Mouse (Mus musculus) gastrocnemius, adult 2 months (tissue): ENCODE measurements at regions not wholly inside any gene's neighbourhood (a gene's known extent, or its start where the extent isn't known, plus 50 kb on each side); places are given as distances from the start of the nearest gene placed in this dataset.
"Not testable (repeated sequence)": the region's sequence is repeated elsewhere in the genome, so short reads cannot be mapped to it uniquely, and the experiment has no call there.

ENCODE experiments used
- DNase-seq: peaks from one replicate; pipeline ENCODE4 v3.0.0; 2022
- H3K27ac ChIP-seq: fragments of 200-600 bp; 2 replicates; pipeline ENCODE4 v1.8.1; 2022; ENCODE audit warnings: mild to moderate bottlenecking
- H3K4me3 ChIP-seq: fragments of 200-600 bp; 2 replicates; pipeline ENCODE4 v1.8.1; 2022; ENCODE audit warnings: mild to moderate bottlenecking, moderate library complexity
- CTCF ChIP-seq: fragments of 200-600 bp; IDR thresholded peaks from 2 replicates; pipeline ENCODE4 v1.8.1; 2022; ENCODE audit warnings: antibody characterized with exemption, mild to moderate bottlenecking, moderate library complexity
- intact Hi-C: fragments of 180-260 bp; cut with DNase I; formaldehyde crosslinking; loops from one replicate; pipeline ENCODE4 v1.15.1; 2025

- Histone ChIP-seq H3K4me3 (no peak overlapping the region), H3K27ac (no peak overlapping the region)
- TF ChIP-seq CTCF = no peak
- no peak for DNase-seq
- intact Hi-C loops = no loop called here
Measured at GRCm38 (mm10) chr6:89081624-89082300, 179.7 kb downstream of the Tpra1 start.

GRCm38 (mm10) chr6:89084437-89084836 is 182.4 kb downstream of the Tpra1 start:
- no peak overlapping the region for H3K27ac ChIP-seq
- peak; percentile 38; the same call in 1 of the 2 replicates for TF ChIP-seq CTCF

GRCm38 (mm10) chr6:89085151-89085550 is 183.1 kb downstream of the Tpra1 start:
- H3K4me3 ChIP-seq = no peak overlapping the region
- intact Hi-C loops = no loop called here
- no peak for TF ChIP-seq CTCF
- no peak for DNase-seq
- no peak overlapping the region for H3K27ac ChIP-seq

More at GRCm38 (mm10) chr6:89084437-89084836, 182.4 kb downstream of the Tpra1 start:
- DNase-seq = no peak
- no peak overlapping the region for H3K4me3 ChIP-seq
- intact Hi-C loops = no loop called here

- TF ChIP-seq CTCF = no peak
Measured at GRCm38 (mm10) chr6:89087620-89088019, 185.6 kb downstream of the Tpra1 start.

GRCm38 (mm10) chr6:89090096-89090495 is 188.0 kb downstream of the Tpra1 start:
- Histone ChIP-seq H3K4me3 (no peak overlapping the region), H3K27ac (no peak overlapping the region)
- DNase-seq = no peak
- intact Hi-C loops = no loop called here
- no peak for TF ChIP-seq CTCF

More at GRCm38 (mm10) chr6:89087620-89088019, 185.6 kb downstream of the Tpra1 start:
- H3K27ac ChIP-seq = no peak overlapping the region
- intact Hi-C loops = no loop called here
- no peak overlapping the region for H3K4me3 ChIP-seq
- DNase-seq = no peak

GRCm38 (mm10) chr6:89095911-89096310 is 193.9 kb downstream of the Tpra1 start:
- intact Hi-C loops = no loop called here
- H3K27ac ChIP-seq = no peak overlapping the region
- no peak for TF ChIP-seq CTCF
- DNase-seq = no peak
- no peak overlapping the region for H3K4me3 ChIP-seq

GRCm38 (mm10) chr6:89097531-89097930 is 195.5 kb downstream of the Tpra1 start:
- Histone ChIP-seq H3K27ac (no peak overlapping the region), H3K4me3 (no peak overlapping the region)
- DNase-seq = no peak
- no peak for TF ChIP-seq CTCF
- intact Hi-C loops = no loop called here

- no peak for TF ChIP-seq CTCF
- no peak for DNase-seq
- intact Hi-C loops = no loop called here
- Histone ChIP-seq H3K27ac (no peak overlapping the region), H3K4me3 (no peak overlapping the region)
Measured at GRCm38 (mm10) chr6:89119241-89119640, 217.2 kb downstream of the Tpra1 start.

GRCm38 (mm10) chr6:89121023-89121745 is 219.1 kb downstream of the Tpra1 start:
- intact Hi-C loops = no loop called here
- no peak overlapping the region for H3K4me3 ChIP-seq
- no peak for DNase-seq
- no peak overlapping the region for H3K27ac ChIP-seq
- no peak for TF ChIP-seq CTCF

GRCm38 (mm10) chr6:89121746-89122070 is 219.7 kb downstream of the Tpra1 start:
- no peak for TF ChIP-seq CTCF
- no peak for DNase-seq
- Histone ChIP-seq H3K27ac (no peak overlapping the region), H3K4me3 (no peak overlapping the region)
- intact Hi-C loops = no loop called here

GRCm38 (mm10) chr6:89125916-89126315 is 223.9 kb downstream of the Tpra1 start:
- no peak for DNase-seq
- no peak for TF ChIP-seq CTCF
- H3K27ac ChIP-seq = no peak overlapping the region
- intact Hi-C loops = no loop called here
- H3K4me3 ChIP-seq = no peak overlapping the region

GRCm38 (mm10) chr6:89128141-89128540 is 226.1 kb downstream of the Tpra1 start:
- H3K4me3 ChIP-seq, H3K27ac ChIP-seq, intact Hi-C loops, DNase-seq: not testable (repeated sequence)

- H3K4me3 ChIP-seq = no peak overlapping the region
- intact Hi-C loops = no loop called here
Measured at GRCm38 (mm10) chr6:89140469-89140868, 222.0 kb downstream of the Plxna1 start.

GRCm38 (mm10) chr6:89153027-89153662 is 209.3 kb downstream of the Plxna1 start:
- Histone ChIP-seq H3K4me3 (no peak overlapping the region), H3K27ac (no peak overlapping the region)
- TF ChIP-seq CTCF = no peak
- intact Hi-C loops = no loop called here
- no peak for DNase-seq

More at GRCm38 (mm10) chr6:89140469-89140868, 222.0 kb downstream of the Plxna1 start:
- TF ChIP-seq CTCF = no peak
- no peak overlapping the region for H3K27ac ChIP-seq
- no peak for DNase-seq
